Mouse (Mus musculus): ENCODE results near the gene Pmch. TPM values are rescaled to one million over a fixed set of nuclear protein-coding genes. Genes with fewer than 3 reads are reported as not detected.

Pmch gene
- 0.41 and 0.45 TPM in 2 replicates for polyA plus RNA-seq (2015; fragmentation: Nextera tagmentation; extraction: Ambion mirVana)

GRCm38 (mm10) chr10:88090772-88091171, at the start of gene Pmch:
Gene Pmch, plus strand, starts transcription at chr10:88091072.
- 62% methylated on average over 5 of the region's 5 CpGs for WGBS
- no peak within 1 kb of the TSS for H3K4me2 ChIP-seq
- ATAC-seq (replicated peaks; ENCODE audit: insufficient number of reproducible peaks, insufficient read depth, low FRiP score, low read depth) = no peak
- no peak within 1 kb of the TSS for H3K9ac ChIP-seq
- H3K27ac ChIP-seq = no peak within 1 kb of the TSS
- peaks cover 11% of the 10 kb centered on the region; the same call in 1 of the 2 replicates for H3K36me3 ChIP-seq
- H3K4me3 ChIP-seq = no peak within 1 kb of the TSS
- no peaks in the 10 kb centered on the region for H3K4me1 ChIP-seq (replicated peaks)
- H3K9me3 ChIP-seq (replicated peaks) = no peaks in the 10 kb centered on the region
- no peaks in the 10 kb centered on the region for H3K27me3 ChIP-seq

DNA sequence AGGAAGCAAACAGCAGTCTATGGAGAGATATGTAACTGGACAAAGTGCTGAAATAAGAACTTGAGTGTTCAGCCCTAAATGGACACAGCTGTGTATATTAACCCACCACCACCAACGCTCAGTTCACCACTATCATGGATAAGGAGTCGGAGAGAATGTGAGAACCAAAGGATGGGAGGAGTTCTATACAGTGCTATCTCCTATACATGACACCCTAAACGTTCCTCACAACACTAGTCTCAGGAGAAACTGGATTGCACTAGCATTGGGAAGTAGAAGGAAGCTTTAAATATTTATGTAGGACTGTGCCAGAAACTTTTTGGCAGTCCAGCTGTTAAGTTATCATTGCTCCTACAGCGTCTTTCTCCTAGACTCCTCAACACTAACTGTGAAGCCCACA, 46.6 kb upstream of the Pmch start:
- 59% methylated on average over 4 of the region's 4 CpGs for WGBS
- H3K9me3 ChIP-seq (replicated peaks) = no peaks in the 10 kb centered on the region
- H3K4me2 ChIP-seq = no peak overlapping the region
- no peak for ATAC-seq (replicated peaks; ENCODE audit: insufficient number of reproducible peaks, insufficient read depth, low FRiP score, low read depth)
- H3K27me3 ChIP-seq = no peaks in the 10 kb centered on the region
- H3K36me3 ChIP-seq = no peaks in the 10 kb centered on the region
- H3K4me1 ChIP-seq (replicated peaks) = 0 out of 2 replicates have a peak, but pooled peaks cover 2% of the 10 kb centered on the region
- no peak overlapping the region for H3K4me3 ChIP-seq
- H3K9ac ChIP-seq = no peak overlapping the region
- H3K27ac ChIP-seq = no peak overlapping the region

- no peak overlapping the region for H3K4me2 ChIP-seq
- 0 out of 2 replicates have a peak, but pooled peaks cover 2% of the 10 kb centered on the region for H3K4me1 ChIP-seq (replicated peaks)
- no peak overlapping the region for H3K27ac ChIP-seq
- no peak overlapping the region for H3K4me3 ChIP-seq
- H3K36me3 ChIP-seq = no peaks in the 10 kb centered on the region
- no peak for ATAC-seq (replicated peaks; ENCODE audit: insufficient number of reproducible peaks, insufficient read depth, low FRiP score, low read depth)
- no peaks in the 10 kb centered on the region for H3K27me3 ChIP-seq
- H3K9me3 ChIP-seq (replicated peaks) = no peaks in the 10 kb centered on the region
- 62% methylated on average over 11 of the region's 11 CpGs for WGBS
- no peak overlapping the region for H3K9ac ChIP-seq
Measured at GRCm38 (mm10) chr10:88046098-88046771, 44.6 kb upstream of the Pmch start.

DNA sequence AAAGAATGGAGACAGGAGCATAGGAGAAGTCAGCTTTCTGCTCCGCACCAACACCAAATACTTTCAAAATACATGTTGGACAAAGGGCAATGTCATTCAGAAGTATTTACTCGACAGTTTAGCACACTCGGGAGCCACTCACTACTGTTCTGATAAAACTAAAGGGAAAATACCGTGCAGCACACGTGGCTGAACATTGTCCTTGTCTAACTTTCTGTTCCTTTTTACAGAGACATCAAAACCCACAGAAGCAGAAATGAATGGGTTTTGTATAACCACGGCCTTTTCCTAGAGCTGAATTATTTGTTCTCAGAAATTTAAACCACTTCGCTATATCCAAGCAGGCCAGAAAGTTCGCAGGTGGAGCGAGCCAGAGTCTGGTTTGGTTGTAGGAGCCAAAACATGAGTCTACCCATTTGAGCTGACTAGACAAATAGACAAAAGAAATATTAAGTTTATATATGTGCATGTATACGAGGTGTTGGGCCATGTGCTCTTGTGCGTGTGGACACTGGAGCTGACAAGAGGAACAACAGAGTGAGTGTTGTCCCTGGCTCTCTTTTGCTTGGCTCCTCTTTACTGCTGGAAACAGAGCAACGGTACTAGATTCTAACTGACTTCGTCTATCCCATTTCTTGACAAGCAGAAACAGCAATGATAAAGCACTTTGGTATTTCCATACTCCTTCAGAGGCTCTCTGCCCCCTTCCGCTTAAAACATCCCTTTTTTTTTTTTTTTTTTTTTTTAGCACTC, 36.5 kb upstream of the Pmch start:
- no peak for ATAC-seq (replicated peaks; ENCODE audit: insufficient number of reproducible peaks, insufficient read depth, low FRiP score, low read depth)

DNA sequence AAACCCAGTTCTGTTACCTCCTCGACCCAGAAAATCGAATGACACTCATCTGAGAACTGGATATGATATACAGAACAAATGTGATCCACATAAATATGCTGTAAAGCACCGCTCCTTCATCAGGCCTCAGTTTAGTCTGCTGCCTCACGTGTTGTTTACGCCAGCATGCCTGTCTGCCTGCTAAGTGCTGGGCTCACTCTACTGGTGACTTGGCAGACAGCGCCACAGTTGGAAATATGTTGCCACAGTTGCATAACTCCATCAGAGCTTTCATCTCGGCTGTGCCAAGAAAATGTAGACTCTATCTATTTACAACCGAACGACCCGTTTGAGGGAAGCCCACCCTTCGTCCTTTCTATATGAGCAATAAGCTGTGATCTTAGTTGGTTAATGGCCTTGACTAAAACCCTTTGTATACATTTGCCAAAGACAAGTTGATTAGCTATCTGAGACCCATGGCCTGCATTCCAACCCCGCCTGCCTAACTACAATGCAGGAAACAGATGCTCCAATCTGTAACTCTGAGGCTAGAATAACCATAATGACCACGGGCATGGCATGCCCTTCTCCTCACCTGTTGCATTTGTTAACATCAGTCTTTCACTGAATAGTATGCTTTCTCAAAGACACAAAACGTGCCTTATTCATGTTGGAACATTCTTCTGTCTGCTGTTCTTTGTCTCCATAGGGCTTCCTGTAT, 33.8 kb upstream of the Pmch start:
- no peaks in the 10 kb centered on the region for H3K27me3 ChIP-seq
- H3K4me2 ChIP-seq = no peak overlapping the region
- no peaks in the 10 kb centered on the region for H3K4me1 ChIP-seq (replicated peaks)
- H3K27ac ChIP-seq = no peak overlapping the region
- H3K9ac ChIP-seq = no peak overlapping the region
- WGBS = 62% methylated on average over 14 of the region's 14 CpGs
- no peak for ATAC-seq (replicated peaks; ENCODE audit: insufficient number of reproducible peaks, insufficient read depth, low FRiP score, low read depth)
- H3K36me3 ChIP-seq = no peaks in the 10 kb centered on the region
- H3K9me3 ChIP-seq (replicated peaks) = no peaks in the 10 kb centered on the region
- no peak overlapping the region for H3K4me3 ChIP-seq

More for the DNA sequence above, 36.5 kb upstream of the Pmch start:
- Histone ChIP-seq H3K4me2 (no peak overlapping the region), H3K9me3 (replicated peaks) (no peaks in the 10 kb centered on the region), H3K36me3 (no peaks in the 10 kb centered on the region), H3K27ac (no peak overlapping the region), H3K4me3 (no peak overlapping the region), H3K9ac (no peak overlapping the region), H3K27me3 (no peaks in the 10 kb centered on the region), H3K4me1 (replicated peaks) (no peaks in the 10 kb centered on the region)
- WGBS = 66% methylated on average over 14 of the region's 14 CpGs

GRCm38 (mm10) chr10:88063436-88063835, 27.4 kb upstream of the Pmch start:
- Histone ChIP-seq H3K36me3 (no peaks in the 10 kb centered on the region), H3K27ac (no peak overlapping the region), H3K9me3 (replicated peaks) (no peaks in the 10 kb centered on the region), H3K4me3 (no peak overlapping the region), H3K9ac (no peak overlapping the region), H3K27me3 (no peaks in the 10 kb centered on the region), H3K4me2 (no peak overlapping the region), H3K4me1 (replicated peaks) (no peaks in the 10 kb centered on the region)
- ATAC-seq (replicated peaks; ENCODE audit: insufficient number of reproducible peaks, insufficient read depth, low FRiP score, low read depth) = no peak
- 86% methylated on average over 4 of the region's 4 CpGs for WGBS

DNA sequence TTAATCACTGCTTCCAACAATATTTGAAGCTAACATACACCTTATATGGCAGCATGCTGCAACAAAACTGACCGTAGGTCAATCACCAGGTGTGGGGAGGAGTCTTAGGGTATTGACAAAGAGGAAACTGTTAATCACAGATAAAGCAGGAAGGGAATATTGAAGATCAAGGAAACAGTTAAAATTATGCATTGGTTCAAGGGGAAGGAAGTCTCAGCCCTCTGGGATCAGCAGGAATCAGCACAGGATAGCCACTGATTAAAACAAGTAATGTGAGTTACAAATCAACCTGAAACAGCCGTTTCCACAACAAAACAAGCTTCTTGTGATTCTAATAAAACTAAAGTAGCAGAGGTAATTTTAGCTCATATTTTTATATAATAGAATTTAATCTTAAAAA, 26.0 kb upstream of the Pmch start:
- no peaks in the 10 kb centered on the region for H3K9me3 ChIP-seq (replicated peaks)
- H3K4me2 ChIP-seq = no peak overlapping the region
- H3K4me3 ChIP-seq = no peak overlapping the region
- WGBS = 58% methylated on average over 2 of the region's 2 CpGs
- no peak overlapping the region for H3K9ac ChIP-seq
- no peaks in the 10 kb centered on the region for H3K36me3 ChIP-seq
- ATAC-seq (replicated peaks; ENCODE audit: insufficient number of reproducible peaks, insufficient read depth, low FRiP score, low read depth) = no peak
- no peak overlapping the region for H3K27ac ChIP-seq
- no peaks in the 10 kb centered on the region for H3K4me1 ChIP-seq (replicated peaks)
- H3K27me3 ChIP-seq = no peaks in the 10 kb centered on the region

DNA sequence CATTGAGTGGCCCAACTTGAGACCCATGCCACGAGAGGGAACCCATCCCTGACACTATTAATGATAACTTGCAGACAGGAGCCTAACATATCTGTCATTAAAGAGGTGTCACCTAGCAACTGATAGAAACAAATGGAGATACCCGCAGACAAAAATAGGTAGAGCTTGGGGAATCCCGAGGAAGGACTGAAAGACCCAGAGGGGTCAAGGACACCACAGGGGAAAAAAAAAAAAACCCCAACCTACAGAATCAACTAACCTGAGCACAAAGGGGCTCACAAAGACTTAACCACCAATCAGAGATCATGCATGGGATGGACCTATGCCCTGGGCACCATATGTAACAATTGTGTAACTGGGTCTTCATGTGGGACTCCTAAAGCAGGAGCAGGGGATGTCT, 23.5 kb upstream of the Pmch start:
- no peaks in the 10 kb centered on the region for H3K4me1 ChIP-seq (replicated peaks)

GRCm38 (mm10) chr10:88106169-88106568, 15.3 kb downstream of the Pmch start:
- Histone ChIP-seq H3K4me2 (no peak overlapping the region), H3K36me3 (peaks cover 2% of the 10 kb centered on the region), H3K9me3 (replicated peaks) (no peaks in the 10 kb centered on the region), H3K27me3 (no peaks in the 10 kb centered on the region), H3K4me3 (no peak overlapping the region), H3K27ac (no peak overlapping the region), H3K9ac (no peak overlapping the region), H3K4me1 (replicated peaks) (no peaks in the 10 kb centered on the region)
- 92% methylated on average over 2 of the region's 2 CpGs for WGBS
- ATAC-seq (replicated peaks; ENCODE audit: insufficient number of reproducible peaks, insufficient read depth, low FRiP score, low read depth) = no peak

More for the DNA sequence above, 23.5 kb upstream of the Pmch start:
- no peak overlapping the region for H3K9ac ChIP-seq
- ATAC-seq (replicated peaks; ENCODE audit: insufficient number of reproducible peaks, insufficient read depth, low FRiP score, low read depth) = no peak
- H3K4me3 ChIP-seq = no peak overlapping the region
- H3K9me3 ChIP-seq (replicated peaks) = no peaks in the 10 kb centered on the region
- WGBS = 40% methylated on average over 3 of the region's 3 CpGs
- H3K36me3 ChIP-seq = no peaks in the 10 kb centered on the region
- no peak overlapping the region for H3K27ac ChIP-seq
- H3K4me2 ChIP-seq = no peak overlapping the region
- H3K27me3 ChIP-seq = no peaks in the 10 kb centered on the region

DNA sequence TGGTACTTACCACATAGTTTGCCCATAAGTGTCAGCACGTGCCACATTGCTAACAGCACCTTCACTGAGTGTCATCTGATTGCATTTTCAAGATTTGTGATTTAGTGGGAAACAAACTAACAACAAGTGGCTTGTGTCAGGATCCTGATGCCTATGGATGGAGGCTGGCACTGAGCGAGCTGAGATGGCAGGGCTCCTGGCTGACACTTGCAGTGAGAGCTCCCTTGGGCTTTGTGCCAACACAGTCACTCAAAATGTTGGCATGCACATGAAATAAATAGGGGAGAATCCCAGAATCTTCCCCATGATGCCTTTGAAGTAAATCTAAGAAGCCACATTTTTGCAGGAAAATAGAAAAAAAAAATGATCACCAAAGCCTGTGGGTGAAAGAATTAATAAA, 22.4 kb downstream of the Pmch start:
- no peak for ATAC-seq (replicated peaks; ENCODE audit: insufficient number of reproducible peaks, insufficient read depth, low FRiP score, low read depth)
- Histone ChIP-seq H3K27me3 (no peaks in the 10 kb centered on the region), H3K4me1 (replicated peaks) (no peaks in the 10 kb centered on the region), H3K4me3 (no peak overlapping the region), H3K36me3 (peaks cover 6% of the 10 kb centered on the region), H3K9me3 (replicated peaks) (no peaks in the 10 kb centered on the region), H3K4me2 (no peak overlapping the region), H3K27ac (no peak overlapping the region), H3K9ac (no peak overlapping the region)
- 81% methylated on average over 2 of the region's 2 CpGs for WGBS

GRCm38 (mm10) chr10:88119721-88120120, 28.8 kb downstream of the Pmch start:
- Histone ChIP-seq H3K9ac (no peak overlapping the region), H3K27me3 (no peaks in the 10 kb centered on the region), H3K9me3 (replicated peaks) (no peaks in the 10 kb centered on the region), H3K4me2 (no peak overlapping the region), H3K4me3 (no peak overlapping the region), H3K4me1 (replicated peaks) (no peaks in the 10 kb centered on the region), H3K27ac (no peak overlapping the region), H3K36me3 (no peaks in the 10 kb centered on the region)
- ATAC-seq (replicated peaks; ENCODE audit: insufficient number of reproducible peaks, insufficient read depth, low FRiP score, low read depth) = no peak
